Mouse (Mus musculus): ENCODE measurements around the gene Ank2. TPM values are rescaled to one million over a fixed set of nuclear protein-coding genes. Genes with fewer than 3 reads are reported as not detected.

The Ank2 gene
- polyA plus RNA-seq, 1 experiment from 2014 or later, result 3.9 TPM

DNA sequence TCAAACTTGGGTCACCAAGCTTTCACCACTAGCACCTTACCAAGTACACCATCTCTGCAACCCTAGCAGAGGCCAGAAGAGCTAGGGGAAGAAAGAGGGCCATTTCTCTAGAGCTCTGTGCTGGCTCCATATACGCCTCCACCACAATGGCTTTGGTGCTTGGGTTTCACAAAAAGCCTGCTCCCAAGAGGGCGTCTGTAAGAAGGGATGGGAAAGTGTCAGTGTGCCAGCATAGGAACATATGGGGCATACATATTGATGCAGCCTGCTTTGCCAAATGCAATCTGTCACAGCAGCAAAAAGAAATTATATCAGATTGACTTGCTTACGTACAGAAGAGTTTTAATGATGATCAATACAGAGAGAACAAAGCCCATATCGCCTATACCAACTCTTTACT, 82.2 kb downstream of the Ank2 start:
- H3K27ac ChIP-seq (ENCODE audit: low read length), result no peak overlapping the region
- no peaks in the 10 kb centered on the region for H3K36me3 ChIP-seq (ENCODE audit: insufficient read depth, low read length)
- TF ChIP-seq EP300 (IDR thresholded peaks at IDR 0.05) (no peak), CTCF (IDR thresholded peaks at IDR 0.05) (no peak)
- 83% methylated on average over 4 of the region's 4 CpGs for WGBS
- H3K4me3 ChIP-seq (ENCODE audit: low read depth, low read length), result no peak overlapping the region
- no peak overlapping the region for H3K9ac ChIP-seq (replicated peaks; ENCODE audit: low read depth)
- H3K27me3 ChIP-seq (replicated peaks; ENCODE audit: insufficient read depth, low read length), result no peaks in the 10 kb centered on the region
- H3K4me2 ChIP-seq (replicated peaks; ENCODE audit: low read depth, low read length), result no peak overlapping the region
- DNase-seq (ENCODE audit: low spot score), result no peak
- ATAC-seq, result no peak
- no peaks in the 10 kb centered on the region for H3K9me3 ChIP-seq (ENCODE audit: low read length)
- no peaks in the 10 kb centered on the region for H3K4me1 ChIP-seq (ENCODE audit: insufficient read depth, low read depth, low read length)

- 50% methylated on average over 1 of the region's 1 CpGs for WGBS
- Histone ChIP-seq H3K36me3 (ENCODE audit: insufficient read depth, low read length) (no peaks in the 10 kb centered on the region), H3K4me1 (ENCODE audit: insufficient read depth, low read depth, low read length) (no peaks in the 10 kb centered on the region), H3K27ac (ENCODE audit: low read length) (no peak overlapping the region), H3K27me3 (replicated peaks; ENCODE audit: insufficient read depth, low read length) (no peaks in the 10 kb centered on the region), H3K4me2 (replicated peaks; ENCODE audit: low read depth, low read length) (no peak overlapping the region), H3K4me3 (ENCODE audit: low read depth, low read length) (no peak overlapping the region), H3K9ac (replicated peaks; ENCODE audit: low read depth) (no peak overlapping the region), H3K9me3 (ENCODE audit: low read length) (no peaks in the 10 kb centered on the region)
- DNase-seq (ENCODE audit: low spot score) (no peak), ATAC-seq (no peak)
- no peak for TF ChIP-seq EP300 (IDR thresholded peaks at IDR 0.05)
- no peak; the same call in 1 of the 2 replicates for TF ChIP-seq CTCF (IDR thresholded peaks at IDR 0.05)
Observed at GRCm38 (mm10) chr3:127414438-127414837, 84.7 kb downstream of the Ank2 start.

DNA sequence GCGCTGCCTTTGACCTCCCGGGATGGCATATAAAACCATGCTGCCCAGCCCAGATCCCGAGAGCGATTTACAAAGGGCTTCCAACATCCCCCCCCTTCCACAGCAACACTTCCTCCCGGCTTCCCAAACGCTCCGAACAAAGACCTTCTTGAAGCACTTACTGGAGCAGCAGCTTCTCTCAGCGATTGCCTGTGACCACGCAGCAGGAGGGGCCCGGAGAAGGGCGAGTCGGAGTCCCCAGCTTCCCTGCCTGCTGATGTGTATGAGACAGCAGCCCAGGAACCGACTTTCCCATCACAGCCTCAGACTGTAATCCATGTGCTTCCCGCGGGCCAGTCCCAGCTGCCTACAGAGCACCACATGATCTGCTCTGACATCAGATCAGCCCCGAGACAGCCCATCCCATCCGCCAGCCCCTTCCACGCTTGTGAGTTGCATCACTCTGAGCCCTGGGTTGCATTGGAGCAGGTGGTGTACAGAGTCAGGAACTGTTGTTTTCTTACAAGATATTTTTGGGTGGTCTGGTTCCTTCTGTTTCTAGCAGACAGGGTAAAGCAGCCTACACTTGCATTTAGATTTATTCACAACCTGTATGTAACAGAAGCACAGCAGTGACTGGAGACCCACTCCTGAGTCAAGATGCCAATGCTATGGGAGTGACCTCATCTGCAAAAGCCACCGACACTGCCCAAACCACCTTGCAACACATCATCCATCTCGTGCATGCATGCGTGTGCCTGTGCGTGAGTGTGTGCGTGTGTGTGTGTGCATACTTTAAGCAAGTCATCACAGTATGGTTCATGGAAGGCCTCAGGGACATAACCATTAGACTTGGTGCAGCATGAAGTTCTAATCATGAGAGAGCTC, 90.2 kb downstream of the Ank2 start:
- Histone ChIP-seq H3K4me2 (replicated peaks; ENCODE audit: low read depth, low read length) (peak overlapping the region; percentile 66), H3K4me1 (ENCODE audit: insufficient read depth, low read depth, low read length) (peaks cover 8% of the 10 kb centered on the region; the same call in 1 of the 2 replicates), H3K9ac (replicated peaks; ENCODE audit: low read depth) (no peak overlapping the region), H3K9me3 (ENCODE audit: low read length) (no peaks in the 10 kb centered on the region), H3K27ac (ENCODE audit: low read length) (no peak overlapping the region), H3K4me3 (ENCODE audit: low read depth, low read length) (peak overlapping the region; percentile 36), H3K36me3 (ENCODE audit: insufficient read depth, low read length) (no peaks in the 10 kb centered on the region), H3K27me3 (replicated peaks; ENCODE audit: insufficient read depth, low read length) (no peaks in the 10 kb centered on the region)
- WGBS, result 14% methylated on average over 23 of the region's 23 CpGs
- DNase-seq (ENCODE audit: low spot score), result peak; percentile 71
- ATAC-seq, result peak; percentile 98
- no peak for TF ChIP-seq CTCF (IDR thresholded peaks at IDR 0.05)
- no peak for TF ChIP-seq EP300 (IDR thresholded peaks at IDR 0.05)

DNA sequence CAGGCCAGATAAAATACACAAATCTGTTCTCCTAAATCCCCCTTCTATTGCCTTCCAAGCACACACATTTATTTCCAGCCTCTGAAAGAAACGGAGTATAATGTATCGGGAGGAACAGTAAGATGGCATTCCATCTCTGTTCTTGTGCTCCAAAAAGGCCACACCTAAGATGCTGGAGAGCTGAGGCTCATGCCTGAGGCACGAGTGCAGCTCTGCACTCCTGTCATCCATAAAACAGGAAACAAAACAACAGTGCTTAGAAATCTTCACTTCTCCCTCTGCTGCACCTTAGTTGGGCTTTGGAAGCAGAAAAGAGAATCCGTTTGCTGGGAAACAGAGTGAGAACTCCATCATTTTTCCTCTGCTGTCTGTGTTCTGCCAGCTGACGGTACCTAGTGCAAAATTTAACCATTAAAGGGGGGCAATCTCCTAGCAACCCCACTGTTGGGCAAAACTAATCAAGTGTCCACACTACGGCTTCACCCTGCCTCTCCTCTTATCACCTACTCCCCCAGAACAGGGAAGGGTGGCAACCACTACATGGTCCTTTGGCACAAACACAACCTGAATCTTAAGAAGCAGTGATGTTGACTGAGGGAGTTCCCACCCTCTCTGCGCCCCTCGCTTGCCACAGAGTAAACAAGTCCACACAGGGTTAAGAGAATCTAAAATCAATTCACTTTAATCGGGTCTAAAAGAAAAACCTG, 91.1 kb downstream of the Ank2 start:
- Histone ChIP-seq H3K4me2 (replicated peaks; ENCODE audit: low read depth, low read length) (peak overlapping the region; percentile 66), H3K27ac (ENCODE audit: low read length) (no peak overlapping the region), H3K4me1 (ENCODE audit: insufficient read depth, low read depth, low read length) (peaks cover 8% of the 10 kb centered on the region; the same call in 1 of the 2 replicates), H3K27me3 (replicated peaks; ENCODE audit: insufficient read depth, low read length) (no peaks in the 10 kb centered on the region), H3K4me3 (ENCODE audit: low read depth, low read length) (peak overlapping the region; percentile 36; the same call in 1 of the 2 replicates), H3K9me3 (ENCODE audit: low read length) (no peaks in the 10 kb centered on the region), H3K9ac (replicated peaks; ENCODE audit: low read depth) (no peak overlapping the region), H3K36me3 (ENCODE audit: insufficient read depth, low read length) (no peaks in the 10 kb centered on the region)
- 10% methylated on average over 9 of the region's 9 CpGs for WGBS
- ATAC-seq (no peak), DNase-seq (ENCODE audit: low spot score) (no peak)
- no peak for TF ChIP-seq CTCF (IDR thresholded peaks at IDR 0.05)
- no peak for TF ChIP-seq EP300 (IDR thresholded peaks at IDR 0.05)

DNA sequence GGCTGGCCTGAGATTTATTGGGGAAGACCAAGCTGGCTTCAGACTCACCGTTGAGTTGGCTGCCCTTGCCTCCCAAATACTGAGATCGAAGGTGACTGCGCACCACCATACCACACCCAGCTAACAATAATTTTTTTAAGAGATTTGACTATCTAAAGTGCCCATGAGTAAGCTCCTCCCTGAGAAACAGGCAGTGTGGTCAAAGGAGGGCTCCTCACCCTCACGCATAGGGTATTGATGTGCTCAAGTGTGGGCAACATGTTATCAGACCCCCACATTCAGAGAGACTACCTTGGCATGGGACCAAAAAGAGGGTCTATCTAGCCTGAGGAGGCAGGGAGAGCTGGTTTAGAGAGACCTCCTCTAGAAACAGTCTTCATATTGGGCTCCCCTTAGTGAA, 92.3 kb downstream of the Ank2 start:
- Histone ChIP-seq H3K36me3 (ENCODE audit: insufficient read depth, low read length) (no peaks in the 10 kb centered on the region), H3K27me3 (replicated peaks; ENCODE audit: insufficient read depth, low read length) (no peaks in the 10 kb centered on the region), H3K4me3 (ENCODE audit: low read depth, low read length) (no peak overlapping the region), H3K9ac (replicated peaks; ENCODE audit: low read depth) (no peak overlapping the region), H3K9me3 (ENCODE audit: low read length) (no peaks in the 10 kb centered on the region), H3K27ac (ENCODE audit: low read length) (no peak overlapping the region), H3K4me2 (replicated peaks; ENCODE audit: low read depth, low read length) (no peak overlapping the region), H3K4me1 (ENCODE audit: insufficient read depth, low read depth, low read length) (peaks cover 8% of the 10 kb centered on the region; the same call in 1 of the 2 replicates)
- no peak for TF ChIP-seq CTCF (IDR thresholded peaks at IDR 0.05)
- TF ChIP-seq EP300 (IDR thresholded peaks at IDR 0.05), result no peak
- 94% methylated on average over 4 of the region's 4 CpGs for WGBS
- DNase-seq (ENCODE audit: low spot score), result no peak
- no peak for ATAC-seq

GRCm38 (mm10) chr3:127404371-127404770, 94.8 kb downstream of the Ank2 start:
- peaks cover 8% of the 10 kb centered on the region; the same call in 1 of the 2 replicates for H3K4me1 ChIP-seq (ENCODE audit: insufficient read depth, low read depth, low read length)
- 54% methylated on average over 3 of the region's 3 CpGs for WGBS
- H3K9ac ChIP-seq (replicated peaks; ENCODE audit: low read depth), result no peak overlapping the region
- H3K27ac ChIP-seq (ENCODE audit: low read length), result no peak overlapping the region
- DNase-seq (ENCODE audit: low spot score), result no peak
- no peaks in the 10 kb centered on the region for H3K9me3 ChIP-seq (ENCODE audit: low read length)
- H3K4me3 ChIP-seq (ENCODE audit: low read depth, low read length), result no peak overlapping the region
- H3K27me3 ChIP-seq (replicated peaks; ENCODE audit: insufficient read depth, low read length), result no peaks in the 10 kb centered on the region
- ATAC-seq, result no peak
- H3K36me3 ChIP-seq (ENCODE audit: insufficient read depth, low read length), result no peaks in the 10 kb centered on the region
- no peak overlapping the region for H3K4me2 ChIP-seq (replicated peaks; ENCODE audit: low read depth, low read length)
- TF ChIP-seq EP300 (IDR thresholded peaks at IDR 0.05), result no peak
- TF ChIP-seq CTCF (IDR thresholded peaks at IDR 0.05), result no peak

Data from lung, postnatal 0 days (tissue).